Mouse (Mus musculus) lung, embryonic 16.5 days (tissue): ENCODE results near the gene Adam12. TPM values are rescaled to one million over a fixed set of nuclear protein-coding genes. Genes with fewer than 3 reads are reported as not detected.
"Not testable (repeated sequence)": the region's sequence is repeated elsewhere in the genome, so short reads cannot be mapped to it uniquely, and the experiment has no call there.

ENCODE experiments used
- ATAC-seq: fragments of 200-750 bp; cut with Nextera tagmentation; 2 replicates; pipeline ENCODE4 v1.8.0; 2017; ENCODE audit warnings: low read depth, mild to moderate bottlenecking, moderate library complexity
- H3K27ac ChIP-seq: fragments of 300-500 bp; sonication (generic); 2 replicates; pipeline ENCODE4 v1.5.1; 2014; ENCODE audit warnings: mild to moderate bottlenecking, control low read depth, low read length
- H3K27me3 ChIP-seq: fragments of 300-500 bp; sonication (generic); 2 replicates; pipeline ENCODE4 v1.6.1; 2014; ENCODE audit warnings: low read depth, low read length, mixed read lengths; ENCODE audit not compliant: control insufficient read depth, insufficient read depth
- H3K36me3 ChIP-seq: fragments of 300-500 bp; sonication (generic); 2 replicates; pipeline ENCODE4 v1.6.1; 2014; ENCODE audit warnings: low read length; ENCODE audit not compliant: control insufficient read depth, insufficient read depth
- H3K4me1 ChIP-seq: fragments of 300-500 bp; sonication (generic); replicated peaks from 2 replicates; pipeline ENCODE4 v1.6.1; 2014; ENCODE audit warnings: low read length, mixed read lengths; ENCODE audit not compliant: control insufficient read depth, insufficient read depth
- H3K4me2 ChIP-seq: fragments of 300-500 bp; sonication (generic); 2 replicates; pipeline ENCODE4 v1.6.1; 2014; ENCODE audit warnings: low read depth, low read length, control low read depth
- H3K4me3 ChIP-seq: fragments of 300-500 bp; sonication (generic); 2 replicates; pipeline ENCODE4 v1.5.1; 2014; ENCODE audit warnings: mild to moderate bottlenecking, low read length, control low read depth
- H3K9ac ChIP-seq: fragments of 300-500 bp; sonication (generic); 2 replicates; pipeline ENCODE4 v1.6.1; 2014; ENCODE audit warnings: low read length, control low read depth
- H3K9me3 ChIP-seq: fragments of 300-500 bp; sonication (generic); 2 replicates; pipeline ENCODE4 v1.6.1; 2016; ENCODE audit warnings: low read length; ENCODE audit not compliant: control insufficient read depth
- WGBS: fragments of 180-500 bp; shearing (Covaris S2); extraction: QIAGEN DNeasy Blood & Tissue Kit; methylation state at CpG from one replicate; pipeline ENCODE4 v1.1.7; 2014; 5-methylcytosine and 5-hydroxymethylcytosine counted together
- polyA plus RNA-seq: library from polyadenylated mRNA; unstranded; fragments of >200 nt; fragmentation: Nextera tagmentation; extraction: Ambion mirVana; gene quantifications from 2 replicates; pipeline ENCODE4 v1.2.1, GENCODE M21; 2015

Adam12 gene
- polyA plus RNA-seq, 1 experiment from 2014 or later = 15.3 TPM

- H3K4me2 ChIP-seq = no peak overlapping the region
- H3K4me3 ChIP-seq = no peak overlapping the region
- no peaks in the 10 kb centered on the region for H3K4me1 ChIP-seq
- WGBS = 78% methylated on average over 19 of the region's 19 CpGs
- no peaks in the 10 kb centered on the region for H3K27me3 ChIP-seq
- no peak overlapping the region for H3K27ac ChIP-seq
- H3K9me3 ChIP-seq = no peaks in the 10 kb centered on the region
- H3K36me3 ChIP-seq = peaks cover 4% of the 10 kb centered on the region; the same call in 1 of the 2 replicates
- no peak overlapping the region for H3K9ac ChIP-seq
- no peak for ATAC-seq
Measured at GRCm38 (mm10) chr7:133888926-133889920, 342.7 kb downstream of the Adam12 start.

- H3K27me3 ChIP-seq, H3K36me3 ChIP-seq, H3K4me1 ChIP-seq, H3K9me3 ChIP-seq, H3K27ac ChIP-seq, H3K9ac ChIP-seq, H3K4me2 ChIP-seq, H3K4me3 ChIP-seq: not testable (repeated sequence)
- ATAC-seq = peak; percentile 88
- WGBS = 37% methylated on average over 5 of the region's 9 CpGs
Measured at GRCm38 (mm10) chr7:133884759-133885431, 347.1 kb downstream of the Adam12 start.

- Histone ChIP-seq H3K27me3 (no peaks in the 10 kb centered on the region), H3K4me3 (no peak overlapping the region), H3K36me3 (peaks cover 6% of the 10 kb centered on the region), H3K27ac (no peak overlapping the region), H3K4me2 (no peak overlapping the region), H3K9me3 (no peaks in the 10 kb centered on the region; the same call in 1 of the 2 replicates), H3K9ac (no peak overlapping the region), H3K4me1 (no peaks in the 10 kb centered on the region)
- WGBS = 94% methylated on average over 8 of the region's 8 CpGs
- no peak for ATAC-seq
Measured at GRCm38 (mm10) chr7:133879761-133880160, 352.2 kb downstream of the Adam12 start.

GRCm38 (mm10) chr7:133876646-133877342, 355.2 kb downstream of the Adam12 start:
- Histone ChIP-seq H3K4me3 (no peak overlapping the region), H3K27me3 (no peaks in the 10 kb centered on the region), H3K4me2 (no peak overlapping the region), H3K9me3 (no peaks in the 10 kb centered on the region; the same call in 1 of the 2 replicates), H3K36me3 (peaks cover 6% of the 10 kb centered on the region), H3K27ac (no peak overlapping the region), H3K4me1 (no peaks in the 10 kb centered on the region), H3K9ac (no peak overlapping the region)
- ATAC-seq = no peak
- WGBS = 65% methylated on average over 17 of the region's 17 CpGs

- no peak overlapping the region for H3K4me2 ChIP-seq
- no peak overlapping the region for H3K27ac ChIP-seq
- peaks cover 6% of the 10 kb centered on the region for H3K36me3 ChIP-seq
- H3K9me3 ChIP-seq = no peaks in the 10 kb centered on the region; the same call in 1 of the 2 replicates
- no peak overlapping the region for H3K9ac ChIP-seq
- H3K4me1 ChIP-seq = no peaks in the 10 kb centered on the region
- no peak for ATAC-seq
- no peaks in the 10 kb centered on the region for H3K27me3 ChIP-seq
- 66% methylated on average over 3 of the region's 3 CpGs for WGBS
- no peak overlapping the region for H3K4me3 ChIP-seq
Measured at GRCm38 (mm10) chr7:133876139-133876538, 355.8 kb downstream of the Adam12 start.

- WGBS = 73% methylated on average over 5 of the region's 5 CpGs
- no peak for ATAC-seq
- H3K4me2 ChIP-seq = no peak overlapping the region
Measured at GRCm38 (mm10) chr7:133872701-133873100, 359.2 kb downstream of the Adam12 start.

GRCm38 (mm10) chr7:133870265-133870664, 361.7 kb downstream of the Adam12 start:
- no peak for ATAC-seq
- Histone ChIP-seq H3K36me3 (no peaks in the 10 kb centered on the region), H3K27ac (no peak overlapping the region), H3K9me3 (no peaks in the 10 kb centered on the region), H3K4me3 (no peak overlapping the region), H3K9ac (no peak overlapping the region), H3K4me1 (no peaks in the 10 kb centered on the region), H3K4me2 (no peak overlapping the region), H3K27me3 (no peaks in the 10 kb centered on the region)
- 86% methylated on average over 4 of the region's 4 CpGs for WGBS

More at GRCm38 (mm10) chr7:133872701-133873100, 359.2 kb downstream of the Adam12 start:
- Histone ChIP-seq H3K36me3 (no peaks in the 10 kb centered on the region), H3K9ac (no peak overlapping the region), H3K4me1 (no peaks in the 10 kb centered on the region), H3K27me3 (no peaks in the 10 kb centered on the region), H3K9me3 (no peaks in the 10 kb centered on the region), H3K4me3 (no peak overlapping the region), H3K27ac (no peak overlapping the region)

GRCm38 (mm10) chr7:133863684-133864083, 368.3 kb downstream of the Adam12 start:
- Histone ChIP-seq H3K4me3 (no peak overlapping the region), H3K9me3 (no peaks in the 10 kb centered on the region), H3K4me2 (no peak overlapping the region), H3K36me3 (no peaks in the 10 kb centered on the region), H3K27me3 (no peaks in the 10 kb centered on the region), H3K9ac (no peak overlapping the region), H3K4me1 (no peaks in the 10 kb centered on the region), H3K27ac (no peak overlapping the region)
- no peak for ATAC-seq
- 85% methylated on average over 4 of the region's 4 CpGs for WGBS

- H3K9me3 ChIP-seq = no peaks in the 10 kb centered on the region
- no peak overlapping the region for H3K9ac ChIP-seq
- H3K36me3 ChIP-seq = no peaks in the 10 kb centered on the region
- H3K4me2 ChIP-seq = no peak overlapping the region
- no peak for ATAC-seq
- H3K4me3 ChIP-seq = no peak overlapping the region
- H3K4me1 ChIP-seq = no peaks in the 10 kb centered on the region
- 65% methylated on average over 3 of the region's 3 CpGs for WGBS
- H3K27ac ChIP-seq = no peak overlapping the region
- H3K27me3 ChIP-seq = no peaks in the 10 kb centered on the region
Measured at GRCm38 (mm10) chr7:133863151-133863550, 368.8 kb downstream of the Adam12 start.
